Mouse (Mus musculus) midbrain, embryonic 11.5 days (tissue): Measurements from ENCODE around the gene Usp54. TPM values are rescaled to one million over a fixed set of nuclear protein-coding genes. Genes with fewer than 3 reads are reported as not detected.

Experiments
- ATAC-seq: fragments of 200-750 bp; cut with Nextera tagmentation; 2 replicates; pipeline ENCODE4 v1.8.0; 2017; ENCODE audit warnings: moderate TSS enrichment, moderate library complexity; ENCODE audit not compliant: low FRiP score
- DNase-seq: peaks from one replicate; pipeline ENCODE4 v3.0.0; 2015; ENCODE audit warnings: low spot score; ENCODE audit errors: missing footprints
- H3K27ac ChIP-seq: fragments of 300-500 bp; sonication (generic); 2 replicates; pipeline ENCODE4 v1.5.1; 2014; ENCODE audit warnings: low read depth, low read length
- H3K27me3 ChIP-seq: fragments of 300-500 bp; sonication (generic); 2 replicates; pipeline ENCODE4 v1.6.1; 2014; ENCODE audit warnings: mild to moderate bottlenecking, low read length, moderate library complexity, mixed read lengths; ENCODE audit not compliant: control insufficient read depth, insufficient read depth
- H3K36me3 ChIP-seq: fragments of 300-500 bp; sonication (generic); 2 replicates; pipeline ENCODE4 v1.6.1; 2014; ENCODE audit warnings: mild to moderate bottlenecking, low read length, moderate library complexity, mixed read lengths; ENCODE audit not compliant: control insufficient read depth, insufficient read depth
- H3K4me1 ChIP-seq: fragments of 300-500 bp; sonication (generic); 2 replicates; pipeline ENCODE4 v1.6.1; 2014; ENCODE audit warnings: low read length; ENCODE audit not compliant: control insufficient read depth, insufficient read depth
- H3K4me2 ChIP-seq: fragments of 300-500 bp; sonication (generic); 2 replicates; pipeline ENCODE4 v1.6.1; 2014; ENCODE audit warnings: mild to moderate bottlenecking, moderate library complexity
- H3K4me3 ChIP-seq: fragments of 300-500 bp; sonication (generic); 2 replicates; pipeline ENCODE4 v1.5.1; 2014; ENCODE audit warnings: low read depth, low read length
- H3K9ac ChIP-seq: fragments of 300-500 bp; sonication (generic); 2 replicates; pipeline ENCODE4 v1.6.1; 2014; ENCODE audit warnings: low read length
- H3K9me3 ChIP-seq: fragments of 300-500 bp; sonication (generic); 2 replicates; pipeline ENCODE4 v1.6.1; 2016; ENCODE audit warnings: low read length; ENCODE audit not compliant: control insufficient read depth
- whole genome bisulfite sequencing: fragments of 180-500 bp; shearing (Covaris S2); extraction: QIAGEN DNeasy Blood & Tissue Kit; methylation state at CpG from one replicate; pipeline ENCODE4 v1.1.7; 2014; 5-methylcytosine and 5-hydroxymethylcytosine counted together
- polyA plus RNA-seq: library from polyadenylated mRNA; unstranded; fragments of >200 nt; fragmentation: Nextera tagmentation; extraction: Ambion mirVana; gene quantifications from 2 replicates; pipeline ENCODE4 v1.2.1, GENCODE M21; 2014

The Usp54 gene
- polyA plus RNA-seq = 14.2 and 14.3 TPM in 2 replicates

GRCm38 (mm10) chr14:20640644-20641437 is at the start of gene Usp54:
TSS of gene Usp54 (minus strand) at chr14:20641063.
- DNase-seq (peak; percentile 99), ATAC-seq (peak; percentile 95)
- Histone ChIP-seq H3K27me3 (no peaks in the 10 kb centered on the region), H3K4me2 (peak within 1 kb of the TSS; percentile 63), H3K36me3 (no peaks in the 10 kb centered on the region), H3K4me1 (no peaks in the 10 kb centered on the region), H3K9ac (peak within 1 kb of the TSS; percentile 94), H3K4me3 (peak within 1 kb of the TSS; percentile 72), H3K9me3 (no peaks in the 10 kb centered on the region), H3K27ac (peak within 1 kb of the TSS; percentile 84)
- WGBS = under 1% methylated on average over 72 of the region's 73 CpGs

- H3K36me3 ChIP-seq = peaks cover 56% of the 10 kb centered on the region
- ATAC-seq = no peak
- WGBS = 90% methylated on average over 2 of the region's 2 CpGs
These were observed 48.1 kb upstream of the Usp54 start for GRCm38 (mm10) chr14:20689009-20689408.

GRCm38 (mm10) chr14:20686576-20686975 is 45.7 kb upstream of the Usp54 start:
- H3K4me2 ChIP-seq = no peak overlapping the region

More at GRCm38 (mm10) chr14:20689009-20689408, 48.1 kb upstream of the Usp54 start:
- no peak overlapping the region for H3K4me3 ChIP-seq
- H3K4me1 ChIP-seq = peaks cover under 1% of the 10 kb centered on the region; the same call in 1 of the 2 replicates
- H3K9ac ChIP-seq = no peak overlapping the region
- no peaks in the 10 kb centered on the region for H3K9me3 ChIP-seq
- peak; percentile 41 for DNase-seq
- H3K27me3 ChIP-seq = no peaks in the 10 kb centered on the region
- H3K4me2 ChIP-seq = no peak overlapping the region
- H3K27ac ChIP-seq = no peak overlapping the region

GRCm38 (mm10) chr14:20682498-20682897 is 41.6 kb upstream of the Usp54 start:
- WGBS = 78% methylated on average over 3 of the region's 3 CpGs
- no peak overlapping the region for H3K27ac ChIP-seq
- no peak overlapping the region for H3K4me2 ChIP-seq
- no peak overlapping the region for H3K9ac ChIP-seq
- peaks cover 53% of the 10 kb centered on the region for H3K36me3 ChIP-seq
- H3K27me3 ChIP-seq = no peaks in the 10 kb centered on the region
- H3K4me3 ChIP-seq = no peak overlapping the region
- ATAC-seq (no peak), DNase-seq (no peak)
- no peaks in the 10 kb centered on the region for H3K4me1 ChIP-seq
- H3K9me3 ChIP-seq = no peaks in the 10 kb centered on the region

More at GRCm38 (mm10) chr14:20686576-20686975, 45.7 kb upstream of the Usp54 start:
- ATAC-seq (no peak), DNase-seq (peak; percentile 56)
- WGBS = 90% methylated on average over 3 of the region's 3 CpGs
- H3K9ac ChIP-seq = no peak overlapping the region
- no peaks in the 10 kb centered on the region for H3K27me3 ChIP-seq
- peaks cover 61% of the 10 kb centered on the region for H3K36me3 ChIP-seq
- H3K9me3 ChIP-seq = no peaks in the 10 kb centered on the region
- no peak overlapping the region for H3K27ac ChIP-seq
- no peak overlapping the region for H3K4me3 ChIP-seq
- H3K4me1 ChIP-seq = no peaks in the 10 kb centered on the region

- Histone ChIP-seq H3K36me3 (peaks cover 51% of the 10 kb centered on the region), H3K9ac (no peak overlapping the region), H3K4me3 (no peak overlapping the region), H3K27me3 (no peaks in the 10 kb centered on the region), H3K4me2 (no peak overlapping the region), H3K4me1 (no peaks in the 10 kb centered on the region), H3K9me3 (no peaks in the 10 kb centered on the region), H3K27ac (no peak overlapping the region)
- no peak for DNase-seq
- no peak for ATAC-seq
- WGBS = 87% methylated on average over 2 of the region's 2 CpGs
These were observed 40.9 kb upstream of the Usp54 start for GRCm38 (mm10) chr14:20681742-20682141.

GRCm38 (mm10) chr14:20677906-20678305 is 37.0 kb upstream of the Usp54 start:
- no peak overlapping the region for H3K4me2 ChIP-seq
- no peaks in the 10 kb centered on the region for H3K27me3 ChIP-seq
- no peaks in the 10 kb centered on the region for H3K9me3 ChIP-seq
- H3K36me3 ChIP-seq = peaks cover 25% of the 10 kb centered on the region
- ATAC-seq (no peak), DNase-seq (peak; percentile 6)
- no peak overlapping the region for H3K4me3 ChIP-seq
- 92% methylated on average over 4 of the region's 4 CpGs for WGBS
- H3K9ac ChIP-seq = no peak overlapping the region
- no peak overlapping the region for H3K27ac ChIP-seq
- peaks cover 9% of the 10 kb centered on the region for H3K4me1 ChIP-seq

- Histone ChIP-seq H3K36me3 (peaks cover 9% of the 10 kb centered on the region), H3K4me3 (peak within 1 kb of the TSS; percentile 84), H3K4me2 (peak within 1 kb of the TSS; percentile 85), H3K27ac (peak within 1 kb of the TSS; percentile 68), H3K27me3 (no peaks in the 10 kb centered on the region), H3K4me1 (peaks cover 9% of the 10 kb centered on the region), H3K9ac (peak within 1 kb of the TSS; percentile 82), H3K9me3 (no peaks in the 10 kb centered on the region)
- peak; percentile 100 for DNase-seq
- ATAC-seq = peak; percentile 98
- under 1% methylated on average over 43 of the region's 43 CpGs for WGBS
These were observed 33.4 kb upstream of the Usp54 start, which contains the start of gene Sec24c for GRCm38 (mm10) chr14:20674064-20674833. TSS of gene Sec24c (plus strand) at chr14:20674308.

GRCm38 (mm10) chr14:20673735-20674063 is 32.8 kb upstream of the Usp54 start:
- H3K4me1 ChIP-seq = peaks cover 9% of the 10 kb centered on the region
- ATAC-seq = peak; percentile 82
- no peaks in the 10 kb centered on the region for H3K27me3 ChIP-seq
- 11% methylated on average over 13 of the region's 13 CpGs for WGBS
- no peaks in the 10 kb centered on the region for H3K9me3 ChIP-seq
- H3K4me2 ChIP-seq = peak overlapping the region; percentile 85
- peaks cover 8% of the 10 kb centered on the region for H3K36me3 ChIP-seq
- no peak for DNase-seq
- peak overlapping the region; percentile 84 for H3K4me3 ChIP-seq
- H3K27ac ChIP-seq = peak overlapping the region; percentile 7; the same call in 1 of the 2 replicates
- H3K9ac ChIP-seq = peak overlapping the region; percentile 46; the same call in 1 of the 2 replicates

- 95% methylated on average over 2 of the region's 2 CpGs for WGBS
- no peak overlapping the region for H3K27ac ChIP-seq
- no peak for DNase-seq
- H3K9me3 ChIP-seq = no peaks in the 10 kb centered on the region
- no peak overlapping the region for H3K4me2 ChIP-seq
- H3K9ac ChIP-seq = no peak overlapping the region
- H3K36me3 ChIP-seq = peaks cover 8% of the 10 kb centered on the region
- no peak for ATAC-seq
- H3K4me3 ChIP-seq = no peak overlapping the region
- no peaks in the 10 kb centered on the region for H3K27me3 ChIP-seq
- H3K4me1 ChIP-seq = peaks cover 9% of the 10 kb centered on the region
These were observed 32.1 kb upstream of the Usp54 start for GRCm38 (mm10) chr14:20672990-20673389.
